Mouse (Mus musculus) macrophage (primary cell): Measurements from ENCODE around the gene Gng7. TPM values are rescaled to one million over a fixed set of nuclear protein-coding genes. Genes with fewer than 3 reads are reported as not detected.

ENCODE experiments used
- H3K27ac ChIP-seq: fragments of 350-480 bp; formaldehyde crosslinking; 2 replicates; pipeline ENCODE4 v1.9.0; 2021
- H3K36me3 ChIP-seq: fragments of 350-480 bp; formaldehyde crosslinking; 2 replicates; pipeline ENCODE4 v1.9.0; 2021; ENCODE audit errors: inconsistent target
- H3K4me3 ChIP-seq: fragments of 350-480 bp; formaldehyde crosslinking; 2 replicates; pipeline ENCODE4 v1.9.0; 2021; ENCODE audit errors: inconsistent target
- H3K79me2 ChIP-seq: fragments of 350-480 bp; formaldehyde crosslinking; 2 replicates; pipeline ENCODE4 v1.9.0; 2021; ENCODE audit errors: inconsistent target
- WGBS: methylation state at CpG from one replicate; pipeline ENCODE4 v1.1.7; 2026; ENCODE audit warnings: inconsistent platforms; ENCODE audit not compliant: missing documents; 5-methylcytosine and 5-hydroxymethylcytosine counted together
- polyA plus RNA-seq: library from polyadenylated mRNA; stranded (reverse); fragments of 250-400 nt; gene quantifications from 3 replicates; pipeline ENCODE4 v1.2.4, GENCODE M21; 2018; ENCODE audit warnings: inconsistent platforms

Gene Gng7
- polyA plus RNA-seq, 1 experiment from 2014 or later = 0.93 TPM

GRCm38 (mm10) chr10:81036988-81037580, 22.3 kb upstream of the Gng7 start, which contains the start of gene Slc39a3:
TSS of gene Slc39a3 (minus strand) at chr10:81037426.
- Histone ChIP-seq H3K4me3 (peak within 1 kb of the TSS; percentile 71), H3K27ac (no peak within 1 kb of the TSS), H3K79me2 (peaks cover 6% of the 10 kb centered on the region; the same call in 1 of the 2 replicates), H3K36me3 (peaks cover 10% of the 10 kb centered on the region; the same call in 1 of the 2 replicates)
- WGBS = 1% methylated on average over 35 of the region's 35 CpGs

- peaks cover 6% of the 10 kb centered on the region; the same call in 1 of the 2 replicates for H3K79me2 ChIP-seq
- H3K36me3 ChIP-seq = peaks cover 17% of the 10 kb centered on the region; the same call in 1 of the 2 replicates
- 78% methylated on average over 6 of the region's 7 CpGs for WGBS
- no peak overlapping the region for H3K27ac ChIP-seq
- H3K4me3 ChIP-seq = peak overlapping the region; percentile 71; the same call in 1 of the 2 replicates
Observed at GRCm38 (mm10) chr10:81036251-81036650, 21.5 kb upstream of the Gng7 start.

GRCm38 (mm10) chr10:81033586-81033985, 18.8 kb upstream of the Gng7 start:
- WGBS = 91% methylated on average over 10 of the region's 10 CpGs
- H3K4me3 ChIP-seq = no peak overlapping the region

GRCm38 (mm10) chr10:81029031-81029430, 14.3 kb upstream of the Gng7 start:
- Histone ChIP-seq H3K4me3 (no peak overlapping the region), H3K36me3 (peaks cover 17% of the 10 kb centered on the region; the same call in 1 of the 2 replicates), H3K27ac (no peak overlapping the region), H3K79me2 (no peaks in the 10 kb centered on the region)
- 78% methylated on average over 10 of the region's 10 CpGs for WGBS

More at GRCm38 (mm10) chr10:81033586-81033985, 18.8 kb upstream of the Gng7 start:
- H3K36me3 ChIP-seq = peaks cover 17% of the 10 kb centered on the region; the same call in 1 of the 2 replicates
- no peak overlapping the region for H3K27ac ChIP-seq
- H3K79me2 ChIP-seq = peaks cover 6% of the 10 kb centered on the region; the same call in 1 of the 2 replicates

GRCm38 (mm10) chr10:81028219-81028618, 13.5 kb upstream of the Gng7 start:
- no peak overlapping the region for H3K4me3 ChIP-seq
- no peaks in the 10 kb centered on the region for H3K79me2 ChIP-seq
- H3K27ac ChIP-seq = no peak overlapping the region
- peaks cover 17% of the 10 kb centered on the region; the same call in 1 of the 2 replicates for H3K36me3 ChIP-seq

- Histone ChIP-seq H3K4me3 (no peak overlapping the region), H3K79me2 (no peaks in the 10 kb centered on the region), H3K36me3 (peaks cover 9% of the 10 kb centered on the region; the same call in 1 of the 2 replicates), H3K27ac (no peak overlapping the region)
- WGBS = 51% methylated on average over 4 of the region's 4 CpGs
Observed at GRCm38 (mm10) chr10:81027331-81027730, 12.6 kb upstream of the Gng7 start.

- H3K4me3 ChIP-seq = no peak overlapping the region
- H3K79me2 ChIP-seq = no peaks in the 10 kb centered on the region
- WGBS = 92% methylated on average over 3 of the region's 5 CpGs
- peaks cover 4% of the 10 kb centered on the region; the same call in 1 of the 2 replicates for H3K36me3 ChIP-seq
- H3K27ac ChIP-seq = no peak overlapping the region
Observed at GRCm38 (mm10) chr10:81026857-81027256, 12.1 kb upstream of the Gng7 start.

- Histone ChIP-seq H3K27ac (no peak within 1 kb of the TSS), H3K36me3 (no peaks in the 10 kb centered on the region), H3K4me3 (no peak within 1 kb of the TSS), H3K79me2 (no peaks in the 10 kb centered on the region)
- 63% methylated on average over 12 of the region's 12 CpGs for WGBS
Observed at GRCm38 (mm10) chr10:81025639-81026275, 11.0 kb upstream of the Gng7 start, which contains the start of gene Diras1. TSS of gene Diras1 (minus strand) at chr10:81025662.

GRCm38 (mm10) chr10:81025047-81025621, 10.4 kb upstream of the Gng7 start:
- H3K4me3 ChIP-seq = no peak overlapping the region
- no peaks in the 10 kb centered on the region for H3K79me2 ChIP-seq
- WGBS = 5% methylated on average over 29 of the region's 43 CpGs
- H3K36me3 ChIP-seq = no peaks in the 10 kb centered on the region
- H3K27ac ChIP-seq = no peak overlapping the region

- H3K4me3 ChIP-seq = no peak overlapping the region
- no peaks in the 10 kb centered on the region for H3K79me2 ChIP-seq
- no peak overlapping the region for H3K27ac ChIP-seq
- 71% methylated on average over 5 of the region's 5 CpGs for whole genome bisulfite sequencing
- no peaks in the 10 kb centered on the region for H3K36me3 ChIP-seq
Observed at GRCm38 (mm10) chr10:81024346-81024937, 9.7 kb upstream of the Gng7 start.

- 62% methylated on average over 8 of the region's 8 CpGs for WGBS
- Histone ChIP-seq H3K4me3 (no peak overlapping the region), H3K27ac (no peak overlapping the region), H3K79me2 (no peaks in the 10 kb centered on the region), H3K36me3 (no peaks in the 10 kb centered on the region)
Observed at GRCm38 (mm10) chr10:81022744-81023143, 8.0 kb upstream of the Gng7 start.

GRCm38 (mm10) chr10:81021547-81022110, 6.9 kb upstream of the Gng7 start:
- 7% methylated on average over 26 of the region's 26 CpGs for WGBS
- Histone ChIP-seq H3K36me3 (no peaks in the 10 kb centered on the region), H3K4me3 (no peak overlapping the region), H3K27ac (no peak overlapping the region), H3K79me2 (no peaks in the 10 kb centered on the region)

- Histone ChIP-seq H3K79me2 (no peaks in the 10 kb centered on the region), H3K27ac (no peak overlapping the region), H3K4me3 (no peak overlapping the region), H3K36me3 (no peaks in the 10 kb centered on the region)
- 94% methylated on average over 2 of the region's 2 CpGs for WGBS
Observed at GRCm38 (mm10) chr10:81020207-81020606, 5.5 kb upstream of the Gng7 start.

- Histone ChIP-seq H3K4me3 (no peak overlapping the region), H3K27ac (no peak overlapping the region), H3K36me3 (no peaks in the 10 kb centered on the region), H3K79me2 (no peaks in the 10 kb centered on the region)
- 92% methylated on average over 6 of the region's 6 CpGs for WGBS
Observed at GRCm38 (mm10) chr10:81019687-81020086, 4.9 kb upstream of the Gng7 start.
